Mouse (Mus musculus): ENCODE results near the gene Vac14. TPM values are rescaled to one million over a fixed set of nuclear protein-coding genes. Genes with fewer than 3 reads are reported as not detected.

Gene Vac14
- polyA plus RNA-seq, 1 experiment, result 21.8 TPM

DNA sequence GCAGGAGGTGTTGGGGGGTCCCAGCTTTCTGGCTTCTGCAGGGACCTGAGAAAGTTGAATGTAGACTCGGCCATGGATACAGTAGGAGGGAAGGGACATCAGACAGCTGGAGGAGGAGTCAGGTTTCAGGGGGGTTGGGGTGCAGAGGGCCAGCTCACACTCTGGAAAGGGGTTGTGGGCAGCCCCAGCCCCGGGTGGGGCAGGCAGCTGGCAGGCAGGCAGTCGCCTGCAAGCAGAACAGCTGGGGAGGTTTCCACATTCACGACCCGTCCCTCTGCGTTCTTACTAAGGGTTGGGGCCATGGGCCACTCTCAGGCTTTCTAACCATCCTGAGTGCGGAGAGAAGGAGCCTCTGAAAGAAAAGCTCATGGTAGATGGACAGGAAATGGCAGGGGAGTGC, 98.7 kb downstream of the Vac14 start:
- DNase-seq (ENCODE audit: low spot score), result no peak

DNA sequence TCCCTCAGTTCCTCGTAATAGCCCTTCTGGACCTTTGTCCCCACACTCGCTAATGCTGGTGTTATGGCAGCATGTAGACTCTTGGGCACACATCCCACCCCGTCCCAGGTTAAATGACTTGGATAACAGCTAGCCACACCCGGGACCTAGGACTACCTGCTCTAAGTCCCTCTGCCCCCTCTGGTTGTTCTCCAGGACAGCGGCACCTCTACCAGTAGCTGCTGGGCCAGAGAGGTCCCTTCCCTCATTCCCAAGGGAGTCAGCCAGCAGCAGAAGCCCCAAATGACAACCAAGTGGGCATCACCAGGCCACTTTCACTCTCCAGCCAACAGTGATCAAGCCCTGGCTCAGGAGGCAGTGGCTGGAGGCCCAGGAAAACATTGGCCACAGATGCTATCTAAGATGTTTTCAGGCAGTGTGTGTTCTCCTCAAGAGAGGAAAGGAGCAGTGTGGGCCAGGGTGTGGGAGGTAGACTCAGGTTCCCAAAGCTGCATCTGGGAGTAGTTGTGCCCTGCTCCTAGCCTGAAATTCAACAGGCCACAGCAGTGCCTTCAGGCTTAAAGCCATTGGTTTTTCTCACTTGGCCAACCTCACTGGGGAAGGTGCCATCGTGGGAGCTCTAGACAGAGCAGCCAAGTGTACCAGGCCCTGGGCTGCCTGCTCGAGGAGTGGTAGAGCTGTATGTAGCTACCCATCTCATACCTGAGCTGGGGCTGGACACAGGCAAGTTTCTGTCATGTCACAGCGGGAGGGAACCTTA, 100.0 kb downstream of the Vac14 start:
- DNase-seq (ENCODE audit: low spot score), result no peak

DNA sequence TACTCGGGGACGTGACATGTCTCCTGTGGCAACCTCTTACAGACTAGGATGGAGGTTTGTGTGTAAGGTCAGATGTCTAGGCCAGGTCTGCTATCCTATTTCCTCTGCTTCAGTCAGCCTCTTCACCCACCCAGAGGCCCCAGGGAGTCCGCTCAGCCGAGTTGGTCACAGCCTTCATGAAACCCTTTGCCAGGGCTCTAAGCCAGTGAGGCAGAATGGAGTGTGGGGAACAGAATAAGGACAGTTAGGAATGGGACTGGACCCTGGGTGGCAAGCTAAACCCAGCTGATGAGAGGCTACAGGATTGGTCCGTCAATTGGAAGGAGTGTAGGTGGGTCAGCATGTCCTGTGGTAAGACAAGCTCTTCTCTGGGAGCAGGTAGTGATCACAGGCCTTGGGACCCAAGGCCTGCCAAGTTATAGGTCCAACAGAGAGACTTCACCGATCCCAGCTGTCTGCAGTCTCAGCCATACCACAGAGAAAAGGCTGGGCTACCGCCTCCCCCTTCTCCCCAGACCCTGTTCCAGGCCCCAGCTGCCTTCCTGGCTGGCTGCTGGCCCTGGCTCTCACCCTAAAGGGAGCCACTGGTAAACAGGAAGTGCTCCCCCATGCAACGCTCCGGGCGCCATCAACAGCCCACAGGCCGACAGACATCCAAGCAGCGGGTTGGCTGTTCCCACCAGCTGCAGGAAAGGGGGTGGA, 100.7 kb downstream of the Vac14 start:
- no peak for DNase-seq (ENCODE audit: low spot score)

DNA sequence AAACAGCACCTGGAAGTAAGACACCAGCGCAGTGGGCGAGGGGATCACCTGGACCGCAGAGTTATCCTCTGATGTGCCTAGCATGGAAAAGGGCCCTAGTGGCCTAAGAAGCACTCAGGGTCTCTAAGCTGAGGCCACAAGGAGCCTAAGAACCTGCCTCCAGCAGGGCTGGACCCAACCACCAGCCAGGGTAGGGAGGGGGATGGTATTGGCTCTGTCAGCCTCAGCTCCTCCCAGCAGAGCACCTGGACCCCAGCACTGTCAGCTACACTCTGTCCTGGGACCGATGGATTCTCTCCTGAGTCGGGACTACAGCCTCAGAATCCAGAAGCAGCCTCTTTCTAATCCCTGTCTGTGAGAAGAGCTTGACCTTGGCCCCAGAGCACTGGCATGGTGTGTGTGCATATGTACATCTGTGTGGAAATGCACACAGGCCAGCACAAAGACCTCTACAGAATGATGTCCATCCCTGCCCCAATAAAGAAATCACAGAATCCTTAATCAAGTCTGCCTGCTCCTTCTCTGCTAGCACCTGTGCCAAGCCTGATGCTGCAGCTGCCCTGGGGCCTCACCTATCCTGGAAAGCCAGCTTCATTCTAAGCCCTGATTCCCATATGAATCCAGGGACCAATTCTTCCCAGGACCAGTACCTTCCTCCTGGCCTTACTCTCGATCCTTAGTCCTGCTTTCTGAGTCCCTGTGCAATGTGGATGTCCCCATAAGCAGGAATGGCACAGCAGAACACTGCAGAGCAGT, 101.7 kb downstream of the Vac14 start:
- no peak for DNase-seq (ENCODE audit: low spot score)

DNA sequence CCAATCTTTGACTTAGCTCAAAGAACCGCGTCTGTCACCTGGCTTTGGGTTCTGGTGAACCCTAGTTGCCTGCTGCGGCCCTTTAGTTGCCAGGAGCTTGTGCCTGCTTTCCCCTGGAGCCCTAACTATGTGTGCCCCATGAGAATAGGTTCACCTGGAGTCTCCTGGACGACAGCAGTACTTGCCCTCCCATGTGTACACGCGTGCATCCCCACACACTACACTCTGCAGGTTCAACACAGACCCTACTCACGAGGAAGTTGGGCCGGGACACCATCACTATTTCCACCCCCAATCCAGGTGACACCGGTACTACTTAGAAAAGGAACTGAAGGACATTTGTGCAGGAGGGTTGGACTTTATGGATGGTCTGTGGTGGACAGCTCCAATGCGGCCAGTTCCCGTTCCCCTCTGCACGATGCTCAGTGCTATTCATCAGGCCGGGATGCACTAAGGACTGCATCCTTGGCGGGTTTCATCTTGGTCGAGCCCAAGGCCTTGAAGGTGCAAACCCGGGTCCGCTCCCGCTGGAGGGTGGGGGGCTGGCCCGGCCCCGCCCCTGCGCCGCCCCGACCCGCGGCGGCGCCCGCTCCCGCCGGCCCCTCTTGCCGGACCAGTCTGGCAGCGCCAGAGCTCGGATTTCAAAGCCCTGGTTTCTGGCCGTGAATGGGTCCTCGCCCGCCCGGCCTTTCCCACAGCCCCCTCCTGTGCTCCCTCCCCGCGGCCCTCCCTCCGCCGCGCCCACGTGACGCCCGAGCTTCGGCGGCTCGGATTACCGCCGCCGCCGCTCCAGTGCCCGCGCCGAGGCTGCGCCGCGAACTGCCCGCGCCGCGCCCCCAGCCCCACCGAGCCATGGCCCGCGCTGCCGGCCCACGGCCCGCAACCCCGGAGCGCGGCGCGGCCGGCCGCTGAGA, 102.6 kb downstream of the Vac14 start, which contains the start of gene Mtss1l:
Gene Mtss1l (plus strand): TSS at position 792 of the 914 bp plus-strand sequence.
- DNase-seq (ENCODE audit: low spot score), result peak; percentile 69

DNA sequence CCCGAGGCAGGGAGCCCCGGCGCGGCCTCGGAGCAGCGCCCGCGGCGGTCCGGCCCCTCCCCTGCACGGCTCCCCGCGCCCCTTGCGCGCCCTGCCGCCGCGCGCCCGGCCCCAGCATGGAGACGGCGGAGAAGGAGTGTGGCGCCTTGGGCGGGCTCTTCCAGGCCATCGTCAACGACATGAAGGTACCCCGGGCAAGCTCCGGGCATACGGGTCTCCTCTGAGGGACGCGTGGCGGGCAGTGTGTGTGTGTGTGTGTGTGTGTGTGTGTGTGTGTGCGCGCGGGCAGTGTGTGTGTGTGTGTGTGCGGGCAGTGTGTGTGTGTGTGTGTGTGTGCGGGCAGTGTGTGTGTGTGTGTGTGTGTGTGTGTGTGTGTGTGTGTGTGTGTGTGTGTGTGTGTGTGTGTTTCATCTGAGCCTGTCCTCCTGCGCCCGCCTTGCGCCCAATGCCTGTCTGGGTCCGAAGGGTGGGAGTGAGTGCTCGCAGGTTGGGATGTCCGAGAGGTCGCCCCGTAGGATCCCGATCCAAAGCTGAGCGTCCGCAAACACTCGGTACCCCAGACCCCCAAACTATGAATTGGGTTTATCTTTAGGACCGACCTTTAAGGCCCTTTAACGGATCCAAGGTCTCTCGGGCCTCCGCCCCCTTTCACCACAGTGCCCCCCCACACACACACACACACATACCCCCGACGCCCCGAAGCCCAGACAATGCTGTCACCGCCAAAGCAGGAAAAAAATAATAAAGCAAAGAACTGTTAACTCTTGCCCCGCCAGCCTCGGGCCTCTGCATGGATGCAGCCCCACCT, 103.4 kb downstream of the Vac14 start:
- DNase-seq (ENCODE audit: low spot score), result no peak

DNA sequence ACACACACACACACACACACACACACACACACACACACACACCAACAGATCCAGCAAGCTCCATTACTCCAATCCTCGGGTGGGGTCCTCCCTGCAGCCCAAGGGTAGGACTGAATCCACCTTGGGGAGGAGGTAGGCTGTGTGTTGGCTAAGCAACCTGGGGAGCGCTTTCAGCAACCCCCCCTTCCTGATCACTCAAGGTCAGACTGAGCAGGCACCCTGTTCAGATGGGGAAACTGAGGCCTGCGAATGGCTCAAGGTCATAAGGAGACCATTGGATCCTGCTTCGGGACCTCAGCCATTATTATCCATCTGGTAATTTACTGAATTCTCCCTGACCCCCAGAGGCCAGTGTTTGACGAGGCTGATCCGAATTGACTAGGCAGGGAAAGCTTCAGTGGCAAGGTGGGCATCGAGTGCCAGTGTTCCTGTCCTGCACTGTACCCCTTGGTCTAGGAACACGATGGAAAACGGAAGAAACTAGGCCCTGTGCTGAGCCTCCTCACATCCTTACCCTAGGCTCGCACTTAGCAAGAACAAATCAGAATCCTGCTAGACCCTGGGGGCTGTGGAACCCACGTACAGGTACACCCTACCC, 104.1 kb downstream of the Vac14 start:
- DNase-seq (ENCODE audit: low spot score), result no peak

DNA sequence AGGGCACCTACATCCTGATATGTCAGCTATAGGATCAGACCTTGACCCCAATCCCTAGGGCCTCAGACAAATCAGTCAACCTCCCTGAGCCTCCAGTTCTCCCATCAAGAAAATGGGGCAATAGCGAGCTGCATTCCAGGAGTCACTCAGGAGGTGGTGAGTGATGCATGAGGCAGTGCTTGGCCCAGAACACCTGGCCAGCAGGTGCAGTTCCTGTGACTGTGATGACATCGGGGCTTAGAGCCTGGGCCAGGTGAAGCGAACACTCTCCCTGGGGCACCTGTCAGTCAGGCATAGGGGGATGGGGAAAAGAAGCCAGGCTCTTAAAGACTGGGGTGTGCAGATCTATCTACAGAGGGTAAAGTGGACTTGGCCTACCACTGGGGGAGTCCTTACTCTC, 106.1 kb downstream of the Vac14 start:
- no peak for DNase-seq (ENCODE audit: low spot score)

DNA sequence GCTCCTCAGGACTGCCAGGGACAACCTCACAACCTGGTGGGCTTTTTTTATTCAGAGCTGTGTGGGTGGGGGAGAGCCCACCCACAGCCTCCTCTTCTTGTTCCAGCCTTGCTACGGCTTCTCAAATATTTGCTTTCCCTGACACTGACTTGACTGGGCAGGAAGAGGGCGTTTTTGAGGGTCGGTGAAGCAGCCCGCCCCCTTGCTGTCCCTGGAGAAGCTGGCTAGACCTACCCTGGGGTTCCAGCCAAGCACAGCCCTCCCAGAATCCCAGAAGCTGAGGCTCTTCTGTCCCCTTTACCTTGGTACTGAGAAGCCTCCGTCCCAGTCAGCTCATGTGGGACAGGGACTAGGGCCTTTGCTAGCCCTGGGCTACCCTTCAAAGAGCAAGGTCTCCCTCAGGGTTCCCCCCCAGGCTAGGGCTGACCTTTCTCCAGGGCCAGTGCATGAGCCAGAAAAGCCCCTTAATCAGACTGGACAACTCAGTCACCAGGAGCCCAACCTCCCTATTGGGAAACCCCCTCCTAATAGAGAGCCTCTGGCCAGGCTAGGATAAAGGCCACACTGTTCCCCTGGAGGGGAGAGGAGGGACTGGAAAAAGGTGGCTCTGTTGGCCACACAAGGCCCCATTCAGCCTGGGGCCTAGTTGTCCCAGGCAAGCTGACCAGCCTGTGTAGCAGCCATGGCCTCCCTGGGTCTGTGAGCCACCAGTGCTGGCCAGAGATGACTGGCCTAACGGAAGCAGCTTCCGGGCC, 106.9 kb downstream of the Vac14 start:
- no peak for DNase-seq (ENCODE audit: low spot score)

DNA sequence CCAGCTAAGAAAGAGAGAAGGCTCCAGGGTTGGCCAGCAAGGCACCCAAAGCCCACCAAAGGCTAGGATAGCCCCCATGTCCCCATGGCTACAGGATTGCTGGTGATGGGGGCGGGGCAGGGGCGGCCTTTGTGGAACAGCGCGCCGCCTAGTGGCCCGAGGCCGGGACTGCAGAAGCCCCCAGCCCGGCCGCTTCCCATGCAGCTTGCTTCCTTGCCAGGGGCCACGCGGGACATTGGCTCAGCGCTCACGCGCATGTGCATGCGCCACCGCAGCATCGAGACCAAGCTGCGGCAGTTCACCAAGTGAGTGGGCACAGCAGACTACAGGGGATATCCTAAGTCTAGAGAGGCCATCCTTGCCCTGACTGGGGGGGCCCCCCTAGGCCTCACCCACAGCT, 108.5 kb downstream of the Vac14 start:
- DNase-seq (ENCODE audit: low spot score), result no peak

DNA sequence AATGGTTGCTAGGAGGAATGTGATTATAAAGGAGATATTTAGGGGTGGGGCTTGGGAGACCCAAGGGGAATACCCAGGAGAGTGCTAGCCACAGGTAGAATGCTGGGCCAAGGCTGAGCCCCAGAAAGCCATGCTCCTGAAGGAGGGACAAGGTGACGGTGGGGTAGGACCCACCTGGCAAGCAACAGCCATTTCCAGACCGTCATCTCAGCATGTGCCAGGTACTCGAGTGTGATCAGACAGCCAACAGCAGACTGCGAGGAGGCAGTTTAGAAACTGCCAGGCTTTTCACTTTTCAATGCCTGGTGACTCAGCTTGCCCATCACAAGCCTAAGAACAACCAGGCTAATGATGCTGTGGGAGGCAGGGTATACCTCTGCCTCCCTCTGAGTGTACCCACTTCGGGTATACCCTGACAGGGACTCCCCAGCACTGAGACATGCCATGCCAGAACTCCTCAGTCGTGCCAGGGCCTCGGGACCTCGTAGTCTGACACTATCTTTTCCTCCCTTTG, 113.0 kb downstream of the Vac14 start:
- no peak for DNase-seq (ENCODE audit: low spot score)

DNA sequence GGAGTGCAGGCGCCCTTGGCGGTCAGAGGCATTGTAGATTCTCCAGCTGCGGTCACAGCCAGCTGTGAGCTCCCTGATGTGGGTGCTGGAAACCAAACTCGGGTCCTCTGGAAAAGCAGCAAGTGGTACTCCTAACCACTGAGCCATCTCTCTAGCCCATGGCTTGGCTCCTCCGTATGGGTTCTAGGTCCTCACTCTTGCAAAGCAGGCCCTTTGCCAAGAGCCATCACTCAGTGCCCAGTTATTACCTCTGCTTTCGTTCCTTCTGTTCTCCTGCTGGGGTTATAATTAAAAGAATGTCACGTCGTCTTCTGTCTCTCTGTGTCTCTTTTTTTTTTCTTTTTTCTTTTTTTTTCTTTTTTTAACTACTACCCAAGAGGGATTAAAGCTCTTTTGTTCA, 114.7 kb downstream of the Vac14 start:
- no peak for DNase-seq (ENCODE audit: low spot score)

DNA sequence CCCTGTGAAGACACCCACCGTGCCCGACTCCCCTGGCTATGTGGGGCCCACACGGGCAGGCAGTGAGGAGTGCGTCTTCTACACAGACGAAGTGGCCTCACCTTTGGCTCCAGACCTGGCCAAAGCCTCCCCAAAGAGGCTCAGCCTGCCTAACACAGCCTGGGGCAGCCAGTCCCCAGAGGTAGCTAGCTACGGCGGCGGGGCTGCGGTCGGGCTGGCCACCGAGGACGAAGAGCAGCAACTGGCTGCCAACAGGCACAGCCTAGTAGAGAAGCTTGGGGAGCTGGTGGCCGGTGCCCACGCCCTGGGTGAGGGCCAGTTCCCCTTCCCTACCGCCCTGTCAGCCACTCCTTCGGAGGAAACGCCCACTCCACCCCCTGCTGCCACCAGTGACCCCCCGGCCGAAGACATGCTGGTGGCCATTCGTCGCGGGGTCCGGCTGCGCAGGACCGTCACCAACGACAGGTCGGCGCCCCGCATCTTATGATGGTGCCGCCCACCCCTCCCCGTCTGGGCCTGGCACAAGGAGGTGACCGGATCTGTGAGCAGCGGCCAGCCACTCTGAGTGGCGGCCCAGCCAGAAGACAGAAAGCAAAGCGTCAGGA, 120.3 kb downstream of the Vac14 start:
- DNase-seq (ENCODE audit: low spot score), result no peak

DNA sequence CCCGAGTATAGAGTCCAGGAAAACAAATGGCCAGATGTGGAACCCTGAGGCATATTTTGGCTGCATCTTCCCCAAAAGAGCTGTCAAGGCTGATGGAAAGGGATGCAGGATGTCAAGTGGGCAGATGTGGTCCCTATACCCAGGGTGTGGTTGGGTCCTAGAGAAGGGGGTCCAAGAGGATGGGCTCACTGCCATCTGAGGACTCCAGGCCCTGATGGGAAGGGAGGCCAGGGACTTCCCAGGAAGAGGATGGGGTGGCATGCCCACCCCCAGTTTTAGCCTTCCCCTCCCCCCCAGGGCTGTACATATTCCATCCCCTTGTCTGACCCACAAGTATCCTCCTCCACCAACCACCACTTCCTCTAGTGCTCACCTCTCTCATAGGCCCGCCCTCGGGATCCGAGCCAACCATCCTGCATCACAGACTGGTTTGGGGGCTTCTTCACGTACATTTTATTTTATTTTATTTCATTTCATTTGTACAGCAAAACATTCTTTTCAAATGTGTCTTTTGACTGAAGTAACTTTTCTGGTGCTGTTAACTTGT, 122.3 kb downstream of the Vac14 start:
- DNase-seq (ENCODE audit: low spot score), result no peak

DNA sequence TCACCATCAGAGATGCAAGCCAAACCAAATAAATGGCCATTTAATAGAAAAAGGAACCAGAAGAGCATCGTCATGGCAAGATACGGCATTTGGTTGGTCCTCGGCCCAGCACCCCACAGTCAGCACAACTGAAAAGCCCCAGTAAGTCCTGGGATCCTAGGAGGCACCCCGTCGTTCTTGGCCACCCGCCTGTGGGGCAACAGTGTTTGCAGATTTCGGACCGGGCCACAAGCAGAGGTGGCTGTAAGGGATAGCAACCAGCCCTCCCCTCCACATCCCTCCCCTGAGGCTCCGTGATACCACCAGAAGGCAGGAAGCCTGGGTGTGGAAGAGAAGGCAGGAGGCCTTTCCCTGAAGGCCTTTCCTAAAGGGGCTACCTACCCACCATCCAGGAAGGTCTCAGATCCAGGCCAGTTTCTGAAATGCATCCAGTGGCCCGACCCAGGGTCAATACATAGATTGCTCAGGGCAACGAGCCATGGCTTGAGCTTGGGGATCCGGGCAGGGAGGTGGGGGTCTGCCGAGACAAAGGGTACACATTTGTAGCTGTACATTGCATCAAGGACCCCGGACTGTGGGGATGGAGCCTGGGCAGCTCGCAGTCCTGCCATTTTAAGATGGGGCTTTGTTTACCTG, 123.5 kb downstream of the Vac14 start:
- no peak for DNase-seq (ENCODE audit: low spot score)

DNA sequence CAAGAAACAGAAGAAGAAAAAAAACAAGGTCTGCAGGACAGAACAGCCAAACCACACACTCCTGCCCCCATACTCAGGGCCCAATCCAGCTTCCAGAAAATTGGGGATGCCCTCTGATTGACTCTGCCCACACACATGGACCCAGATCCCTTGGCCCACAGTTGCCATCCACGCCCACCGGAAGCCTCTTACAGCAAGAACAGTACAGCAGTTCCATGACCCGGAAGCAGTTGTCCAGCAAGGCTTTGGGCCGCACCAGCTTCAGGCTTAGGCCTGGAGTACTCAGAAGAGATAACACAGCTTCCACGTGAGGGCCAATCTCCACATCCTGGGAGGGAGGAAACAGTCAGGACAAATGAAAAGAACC, 124.0 kb downstream of the Vac14 start:
- no peak for DNase-seq (ENCODE audit: low spot score)

DNA sequence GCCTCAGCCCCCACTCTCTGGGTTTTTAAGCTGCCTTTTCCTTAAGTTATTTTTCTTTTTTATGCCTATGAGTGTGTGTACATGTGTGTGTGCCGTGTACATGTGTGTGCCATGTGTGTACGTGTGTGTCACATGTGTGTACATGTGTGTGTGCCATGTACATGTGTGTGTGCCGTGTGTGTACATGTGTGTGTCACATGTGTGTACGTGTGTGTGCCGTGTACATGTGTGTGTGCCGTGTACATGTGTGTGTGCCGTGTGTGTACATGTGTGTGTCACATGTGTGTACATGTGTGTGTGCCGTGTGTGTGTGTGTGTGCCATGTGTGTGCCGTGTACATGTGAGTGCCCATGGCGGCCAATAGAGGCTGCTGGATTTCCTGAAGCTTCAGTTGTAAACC, 126.8 kb downstream of the Vac14 start:
- DNase-seq (ENCODE audit: low spot score), result no peak

DNA sequence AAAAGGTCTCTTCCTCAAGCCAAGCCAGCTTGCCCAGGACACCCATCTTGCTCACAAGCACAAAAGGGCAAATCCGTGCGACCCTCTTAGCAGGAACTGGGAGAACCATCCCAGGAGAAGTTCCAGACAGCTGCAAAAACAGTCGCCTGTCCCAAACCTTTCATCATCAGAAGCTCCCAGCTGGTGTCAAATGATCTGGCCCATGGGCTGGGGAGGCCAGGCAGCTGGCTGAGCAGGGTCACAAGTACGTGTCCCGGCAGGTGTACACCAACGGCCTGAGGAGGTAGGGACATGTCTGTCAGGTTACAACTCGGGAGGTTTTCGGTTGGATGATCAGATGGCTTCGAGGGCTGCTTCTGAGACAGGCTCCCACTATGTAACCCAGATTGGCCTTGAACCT, 128.3 kb downstream of the Vac14 start:
- no peak for DNase-seq (ENCODE audit: low spot score)
